Mouse (Mus musculus) left cerebral cortex, adult 11 months (tissue): Measurements from ENCODE around the gene Fosl2.
A peak's percentile ranks its signal among the peaks of the same experiment; 100 is the strongest.

Experiments
- DNase-seq: peaks from one replicate; pipeline ENCODE4 v3.0.0; 2022; ENCODE audit warnings: low spot score

The Fosl2 gene

DNA sequence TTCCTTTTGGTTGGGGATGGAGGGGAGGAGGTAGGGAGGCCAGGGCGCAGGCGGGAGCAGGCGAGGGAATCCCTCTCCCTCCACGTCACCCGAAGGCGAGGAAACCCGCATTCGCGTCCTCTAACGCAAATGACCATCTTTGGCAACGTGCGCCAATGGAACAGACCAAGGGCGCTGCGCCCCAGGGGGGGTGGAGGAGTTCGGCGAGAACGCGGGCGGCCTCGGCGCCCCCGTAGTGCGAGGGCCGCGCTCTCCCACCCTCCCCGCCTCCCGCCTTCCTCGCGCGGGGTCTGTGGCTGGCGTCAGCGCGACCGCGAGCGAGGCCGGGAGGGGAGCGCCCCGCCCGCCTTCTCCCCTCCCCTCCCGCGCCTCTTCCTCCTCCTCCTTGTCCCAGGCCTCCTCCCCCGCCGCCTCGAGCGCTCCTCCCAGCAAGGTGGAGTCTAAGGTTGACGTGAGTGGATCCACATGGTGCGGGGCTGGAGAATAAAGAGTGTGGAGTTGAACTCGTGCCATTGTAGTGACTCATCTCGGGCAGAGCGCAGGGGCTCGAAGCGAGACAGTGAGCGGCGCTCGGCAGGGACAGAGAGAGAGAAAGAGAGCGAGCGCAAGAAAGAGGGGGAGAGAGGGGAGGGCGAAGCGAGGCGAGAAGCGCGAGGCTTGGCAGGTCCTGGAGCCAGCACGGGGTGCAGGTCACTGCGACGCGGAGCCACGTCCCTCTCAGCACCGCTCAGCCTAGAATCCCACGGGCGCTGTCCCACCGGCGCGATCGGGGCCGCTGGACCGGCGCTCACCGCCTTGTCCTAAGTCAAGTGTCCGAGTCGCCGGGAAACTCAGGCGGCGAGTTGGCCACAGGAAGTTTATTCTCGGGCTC lies at the start of gene Fosl2:
Gene Fosl2, plus strand, starts transcription at position 466 of the 871 bp plus-strand sequence.
- DNase-seq, result peak; percentile 90

DNA sequence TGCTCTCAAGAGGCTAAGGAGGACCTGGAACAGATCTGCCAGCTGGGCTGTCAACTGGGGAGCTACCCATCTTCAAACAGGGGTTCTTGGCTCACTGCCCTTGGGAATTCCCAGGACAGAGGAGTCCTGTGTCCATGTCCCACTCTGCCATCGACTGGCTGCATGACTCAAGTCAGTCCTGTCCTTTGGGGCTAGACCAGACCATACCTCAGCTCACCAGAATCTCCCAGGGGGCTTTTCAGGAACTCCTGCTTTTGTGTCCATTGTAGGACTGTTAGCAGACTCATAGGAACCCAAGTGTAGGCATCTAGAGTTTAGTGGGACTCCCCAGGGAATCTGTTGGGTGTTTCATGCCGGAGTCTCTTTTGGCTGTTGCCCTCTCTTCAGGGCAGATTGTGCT lies 49.6 kb upstream of the Fosl2 start:
- DNase-seq, result no peak

DNA sequence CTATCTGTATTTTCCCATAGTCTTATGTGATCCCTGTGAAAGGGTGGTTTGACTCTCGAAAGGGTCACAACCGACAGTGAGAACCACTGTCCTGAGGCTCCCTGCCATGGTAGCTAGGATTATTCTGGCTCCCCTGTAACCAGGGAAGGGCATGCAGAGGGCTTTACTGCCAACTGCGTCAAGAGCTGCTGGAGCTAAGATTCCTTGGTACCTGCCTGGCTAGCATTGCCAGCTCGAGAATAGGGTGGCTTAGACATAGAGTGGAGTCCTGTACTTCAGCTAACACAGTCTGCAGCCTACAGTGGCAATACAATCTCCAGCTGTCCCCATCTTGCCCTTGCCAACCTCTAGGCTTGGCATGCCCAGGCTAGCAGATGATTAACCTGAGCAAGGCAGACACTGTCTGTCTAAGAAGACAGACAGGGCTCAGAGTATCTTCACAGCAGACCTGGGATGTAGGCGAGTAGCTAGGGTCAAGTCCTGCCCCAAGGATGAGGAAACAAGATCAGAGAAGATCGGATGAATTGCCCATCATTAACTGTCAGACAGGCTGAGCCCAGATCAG lies 49.0 kb upstream of the Fosl2 start:
- no peak for DNase-seq

DNA sequence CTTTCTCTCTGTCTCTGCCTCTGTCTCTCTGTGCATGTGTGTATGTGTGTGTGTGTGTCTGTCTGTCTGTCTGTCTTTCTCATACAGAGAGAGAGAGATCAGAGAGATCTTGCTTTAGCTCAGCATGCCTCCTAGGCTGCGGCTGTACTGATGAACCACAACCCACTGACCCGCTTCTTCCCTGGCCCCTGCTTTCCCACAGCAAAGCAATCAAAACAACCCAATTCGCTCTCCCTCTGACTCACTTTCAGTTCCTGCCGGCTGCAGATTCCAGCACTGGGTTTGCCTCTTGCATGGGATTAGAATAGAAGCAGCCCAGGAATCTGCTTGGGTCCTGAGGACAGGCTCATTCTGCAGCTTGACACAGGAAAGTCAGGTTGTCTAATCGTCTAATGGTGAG lies 46.1 kb upstream of the Fosl2 start:
- DNase-seq, result no peak

DNA sequence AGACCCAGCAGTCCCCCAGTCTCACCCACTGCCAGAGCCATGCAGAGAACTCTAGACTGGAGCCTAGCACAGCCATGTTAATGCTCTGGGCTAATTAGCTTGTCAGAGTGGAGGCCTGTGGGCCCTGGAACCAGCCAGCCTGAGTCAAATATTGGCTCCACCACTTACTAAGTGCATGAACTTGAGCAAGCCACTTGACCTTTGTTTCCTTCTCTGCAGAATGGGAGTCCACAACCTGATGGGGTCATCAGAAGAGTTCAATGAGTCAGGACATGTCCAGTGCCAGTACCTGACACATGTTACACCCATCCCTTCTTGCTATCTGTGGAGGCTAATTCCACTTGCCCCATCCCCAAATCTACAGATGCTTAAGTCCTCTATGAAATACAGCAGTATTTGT lies 43.3 kb upstream of the Fosl2 start:
- no peak for DNase-seq

DNA sequence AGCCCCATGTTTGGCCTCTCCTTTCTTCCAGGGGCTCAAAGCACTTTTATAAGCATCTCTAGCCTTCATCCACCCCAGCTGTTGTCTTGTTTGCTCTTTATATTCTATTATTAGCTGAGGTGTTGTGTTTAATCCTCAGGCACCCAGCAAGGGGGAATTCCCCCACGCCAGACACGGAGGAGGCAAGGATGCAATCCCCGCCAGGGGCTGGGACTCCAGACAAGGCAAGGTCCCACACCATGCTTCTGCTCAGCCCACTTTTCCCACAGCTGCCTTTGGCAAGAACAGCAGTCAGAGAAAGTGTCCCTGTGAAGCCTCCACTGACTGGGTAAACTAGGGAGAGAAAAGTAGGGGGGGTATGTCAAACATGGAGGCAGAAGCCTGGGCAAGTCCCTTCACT lies 36.9 kb upstream of the Fosl2 start:
- DNase-seq, result no peak

DNA sequence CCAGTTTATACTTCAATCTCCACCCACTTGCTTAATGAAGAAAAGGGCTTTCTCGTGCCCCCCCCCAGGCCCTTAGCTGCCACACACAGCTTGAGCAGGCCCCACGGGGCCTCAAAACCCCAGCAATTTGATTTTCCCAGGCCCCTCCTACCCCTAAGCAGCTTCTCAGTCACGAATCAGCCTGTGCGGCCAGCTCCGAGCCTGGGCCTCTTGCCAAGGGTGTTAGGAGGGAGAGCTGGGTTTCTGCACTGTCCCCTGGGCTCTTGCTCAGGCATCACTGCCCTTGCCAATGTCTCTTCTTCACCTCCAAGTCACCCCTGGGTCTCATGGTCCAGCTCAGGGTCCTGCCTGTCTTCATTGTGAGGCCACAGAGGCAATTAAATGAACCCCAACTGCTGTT lies 33.1 kb upstream of the Fosl2 start:
- DNase-seq, result no peak

DNA sequence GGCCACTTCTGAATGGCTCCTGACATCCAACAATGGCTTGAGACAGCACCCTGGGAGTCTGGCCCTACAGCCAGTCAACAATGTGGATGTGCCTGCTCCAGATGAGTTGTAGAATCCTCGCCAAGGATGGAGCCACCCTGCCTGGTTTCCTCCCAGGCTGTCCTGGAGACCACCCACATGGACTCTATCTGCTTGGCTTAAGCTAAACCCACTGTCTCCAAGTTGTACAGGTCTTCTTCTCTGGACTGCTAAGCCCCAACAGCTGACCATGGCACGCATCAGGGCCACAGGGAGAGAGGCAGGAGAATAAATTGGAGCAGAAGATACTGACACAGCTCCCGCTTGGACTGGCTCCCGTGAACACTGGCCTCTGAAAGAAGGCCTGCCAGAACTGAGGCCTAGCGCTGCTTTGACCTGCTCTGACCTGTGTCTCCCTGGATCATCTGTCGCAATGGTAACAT lies 32.6 kb upstream of the Fosl2 start:
- no peak for DNase-seq

DNA sequence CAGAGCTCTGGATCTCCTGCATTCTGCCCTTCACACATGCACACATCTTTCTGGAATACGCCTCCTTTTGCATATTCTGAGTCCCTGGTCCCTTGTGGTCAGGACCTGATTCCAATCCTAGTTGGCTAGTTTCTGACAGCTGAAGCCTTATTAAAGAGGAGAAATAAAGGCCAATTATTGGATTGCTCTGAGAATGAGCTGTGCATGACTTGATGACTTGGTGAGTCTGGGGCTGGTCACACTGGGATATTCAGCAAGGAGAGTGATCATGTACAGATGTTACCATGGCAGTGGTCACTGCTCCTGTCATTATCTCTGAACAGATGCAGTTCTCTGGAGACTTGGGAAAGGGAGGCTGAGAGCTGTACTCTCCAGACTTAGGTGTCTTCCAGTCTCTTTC lies 32.1 kb upstream of the Fosl2 start:
- no peak for DNase-seq

DNA sequence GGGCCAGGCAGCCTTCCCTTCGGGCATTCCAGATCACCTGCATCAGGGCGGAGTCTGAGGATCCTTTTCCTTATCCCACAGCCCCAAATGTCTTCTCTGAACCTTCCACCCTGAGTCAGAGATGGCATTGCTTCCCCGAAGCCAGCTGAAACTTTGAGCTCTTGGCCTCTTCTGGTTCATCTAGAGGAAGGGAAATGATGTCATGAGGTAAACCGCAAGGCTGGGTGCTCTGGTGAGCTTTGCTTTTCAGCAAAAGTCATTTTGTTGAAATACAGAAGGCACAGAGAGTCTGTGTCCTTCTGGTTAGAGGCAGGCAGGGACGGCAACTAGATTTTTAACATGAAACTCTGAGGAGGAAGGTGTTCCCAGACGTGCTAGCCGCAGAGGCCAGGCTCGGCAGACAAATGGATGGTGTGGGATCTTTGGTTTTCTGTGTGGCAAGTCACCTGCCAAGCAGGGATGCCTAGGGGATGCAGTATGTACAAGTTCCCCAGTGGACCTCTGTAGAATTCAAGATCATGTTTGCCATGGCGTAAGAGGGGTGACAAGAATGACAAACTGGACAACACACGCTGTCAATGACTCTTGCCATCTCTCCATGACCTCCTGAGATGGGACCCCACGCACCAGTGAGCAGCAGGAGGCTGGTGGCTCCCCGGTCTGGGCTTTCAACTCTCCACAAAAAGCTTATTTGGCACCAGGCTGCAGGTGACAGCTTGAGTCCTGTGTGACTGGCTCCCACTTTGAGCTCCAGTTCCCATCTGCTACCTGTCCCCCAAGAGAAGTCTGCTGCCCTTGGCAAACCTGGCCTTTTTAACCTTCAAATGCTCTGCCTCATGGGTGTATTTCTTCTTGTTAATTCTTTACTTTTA lies 31.2 kb upstream of the Fosl2 start:
- DNase-seq, result no peak

DNA sequence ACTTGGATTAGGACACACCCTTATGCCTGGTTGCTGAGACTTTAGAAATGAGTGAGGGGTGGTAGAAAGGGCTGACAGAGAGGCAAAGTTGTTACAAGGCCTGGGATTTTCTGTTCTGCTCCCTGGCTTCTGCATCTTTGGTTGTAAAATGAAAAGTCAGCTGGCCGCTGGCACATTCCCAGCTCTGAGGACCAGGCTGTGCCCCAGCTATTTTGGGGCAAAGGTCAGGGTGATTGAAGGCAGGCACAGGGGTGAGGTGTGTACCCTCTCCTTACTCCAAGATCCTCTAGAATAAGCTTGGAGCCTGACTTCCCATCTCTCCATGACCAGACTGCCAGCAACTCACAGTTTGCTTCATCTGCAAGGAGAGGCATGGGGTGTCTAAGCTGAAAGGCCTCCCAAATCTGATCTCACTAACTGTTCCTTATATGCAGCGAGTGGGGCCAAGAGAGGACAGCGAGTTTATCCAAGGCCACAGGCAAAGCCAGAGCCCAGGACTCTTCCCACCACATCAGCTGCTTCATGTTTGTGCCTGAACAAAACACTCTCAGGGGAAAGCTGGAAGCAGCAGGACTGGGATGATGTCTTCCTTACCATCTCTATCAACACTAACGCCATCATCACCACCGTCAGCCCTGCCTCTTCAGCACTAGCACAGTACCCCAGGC lies 29.0 kb upstream of the Fosl2 start:
- no peak for DNase-seq

DNA sequence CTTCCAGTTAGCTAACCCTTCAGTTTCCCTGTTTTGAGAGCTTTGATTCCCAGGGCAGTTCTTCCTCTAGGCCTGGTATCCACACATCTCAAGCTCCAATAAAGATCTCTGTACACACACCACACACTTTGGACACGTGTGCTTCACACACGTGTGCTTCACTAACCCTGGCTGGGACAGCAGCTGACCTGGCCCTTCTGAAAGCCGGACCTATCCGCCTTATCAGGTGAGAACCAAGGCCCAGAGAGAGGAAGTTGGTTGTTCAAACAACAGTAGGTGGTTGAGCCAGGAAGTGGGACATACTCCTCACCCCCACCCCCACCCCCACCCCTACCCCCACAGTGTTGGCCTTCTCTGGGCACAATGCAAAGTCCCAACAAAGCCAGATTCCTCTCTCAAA lies 24.9 kb upstream of the Fosl2 start:
- DNase-seq, result no peak

DNA sequence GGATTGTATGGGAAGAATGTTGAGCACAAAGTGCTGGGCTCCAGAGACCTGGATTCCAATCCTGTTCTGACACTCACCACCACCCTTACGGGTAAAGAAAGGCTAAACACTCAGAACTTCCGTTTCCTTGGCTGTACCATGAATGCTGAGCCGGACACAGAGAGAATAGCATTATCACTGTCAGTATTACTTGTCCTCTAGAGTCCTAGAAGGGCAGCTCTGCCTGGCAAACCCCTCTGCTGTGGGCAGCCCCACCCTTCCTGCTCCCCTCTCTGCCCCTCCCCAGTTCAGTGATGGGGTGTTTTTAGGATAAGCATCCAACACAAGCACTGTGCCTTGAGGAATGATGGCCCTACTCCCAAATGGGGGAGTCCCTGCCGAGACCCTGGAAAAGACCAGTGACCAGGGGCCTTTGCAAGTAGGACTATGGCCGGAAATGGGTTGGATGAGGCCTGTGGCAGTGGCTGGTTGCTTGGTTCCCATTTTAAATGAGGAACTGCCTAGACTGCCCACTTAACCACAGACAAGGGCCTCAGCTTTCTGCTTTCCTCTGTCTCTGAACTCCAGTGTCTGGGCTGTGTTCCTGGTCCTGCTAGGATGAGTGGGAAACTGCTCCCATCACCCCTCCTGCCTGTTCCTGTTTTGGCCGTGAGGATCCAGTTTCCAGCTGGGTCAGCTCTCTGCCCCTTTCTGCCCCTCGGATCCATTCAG lies 23.2 kb upstream of the Fosl2 start:
- no peak for DNase-seq

DNA sequence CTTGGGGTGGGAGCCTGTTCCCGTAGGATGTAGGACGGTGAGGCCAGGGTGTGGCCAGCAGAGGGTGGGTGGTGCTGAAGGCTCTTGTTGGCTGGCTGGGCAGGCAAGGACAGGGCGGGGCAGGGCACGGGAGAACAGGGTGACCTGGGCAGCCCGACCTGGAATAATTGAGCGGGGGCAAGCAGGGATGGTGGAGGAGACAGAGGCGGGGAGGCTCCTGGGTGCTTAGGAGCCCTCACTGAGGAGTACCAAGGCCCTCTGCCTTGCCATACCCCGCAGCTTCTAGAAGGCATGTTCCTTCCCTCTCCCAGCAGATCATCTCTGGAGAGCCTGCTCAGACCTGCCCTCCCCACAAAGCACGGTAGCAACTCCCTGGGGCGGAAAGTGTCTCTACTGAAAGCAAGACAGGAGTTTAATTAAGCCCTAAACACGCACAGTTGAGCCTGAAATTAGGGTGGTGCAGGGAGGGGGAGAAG lies 14.7 kb upstream of the Fosl2 start:
- DNase-seq, result no peak

DNA sequence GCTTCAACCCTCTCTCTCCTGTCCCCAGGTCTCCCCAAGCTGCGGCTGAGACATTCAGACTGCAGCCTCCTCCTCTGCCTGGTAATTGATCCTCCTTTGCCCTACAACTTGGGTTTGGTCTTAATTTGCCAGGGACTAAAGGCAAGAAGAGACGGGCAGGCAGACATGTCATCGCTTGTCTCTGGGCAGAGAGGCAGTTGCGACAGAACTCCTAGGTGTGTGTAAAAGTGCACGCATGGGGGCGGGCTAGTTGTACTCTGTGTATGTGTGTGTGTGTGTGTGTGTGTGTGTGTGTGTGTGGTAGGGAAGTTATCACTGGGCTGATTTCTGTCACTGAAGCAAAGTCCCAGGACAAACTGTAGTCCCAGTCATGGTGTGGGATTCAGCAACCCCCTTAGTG lies 13.7 kb upstream of the Fosl2 start:
- DNase-seq, result no peak

DNA sequence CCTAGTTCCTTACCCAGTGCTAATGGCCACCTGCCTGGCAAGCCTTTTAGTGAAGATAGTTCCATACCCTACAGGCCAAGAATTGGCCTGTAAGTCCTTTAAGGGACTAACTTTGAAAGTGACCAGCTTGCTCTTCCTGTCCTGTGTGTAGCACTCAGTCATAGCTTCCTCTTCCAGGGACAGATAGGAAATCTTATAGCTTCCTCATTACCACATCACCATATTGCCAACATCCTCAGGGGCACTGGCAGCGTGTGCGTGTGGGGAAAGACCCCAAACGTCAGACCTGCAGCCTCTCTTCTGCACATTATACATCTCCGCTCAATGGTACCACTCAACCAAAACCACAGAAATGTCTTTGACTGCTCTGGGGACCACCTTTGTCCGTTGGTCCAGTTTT lies 13.2 kb upstream of the Fosl2 start:
- DNase-seq, result no peak

DNA sequence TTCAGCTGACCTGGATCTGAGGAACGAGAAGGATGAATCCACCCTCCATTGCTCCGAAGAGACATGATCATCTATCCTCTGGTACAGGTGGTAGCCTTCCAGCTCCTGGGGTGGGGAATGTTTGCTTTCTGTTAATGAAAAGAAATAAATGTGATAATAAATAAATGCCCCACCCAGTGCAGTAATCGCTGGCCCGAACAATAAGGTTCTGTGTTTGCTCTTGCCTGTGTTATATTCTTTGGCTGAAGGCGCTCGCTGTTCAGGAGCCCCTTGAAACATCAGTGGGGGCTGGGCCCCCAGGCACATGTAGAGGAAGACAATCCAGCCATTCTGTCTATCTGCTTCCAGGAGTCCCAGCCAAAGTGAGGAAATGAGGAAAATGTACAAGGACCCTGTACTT lies 10.6 kb upstream of the Fosl2 start:
- no peak for DNase-seq

DNA sequence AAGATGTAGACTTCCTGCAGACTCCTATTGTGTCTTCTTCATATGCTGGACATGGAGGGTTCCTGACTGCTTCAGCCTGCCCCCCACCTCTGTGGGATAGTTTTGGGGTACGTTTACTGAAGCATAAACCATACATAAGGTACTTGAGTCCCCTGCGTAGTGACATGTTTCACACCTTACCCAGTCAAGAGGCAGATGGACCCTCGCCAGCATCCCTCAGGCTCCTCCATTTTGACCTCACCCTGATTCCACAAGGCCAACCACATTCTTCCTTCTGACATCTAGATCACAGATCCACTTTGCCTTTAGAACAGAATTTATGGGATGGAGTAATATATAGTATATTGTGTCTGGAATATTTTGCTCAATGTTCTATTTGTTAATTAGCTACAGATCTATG lies 8.4 kb upstream of the Fosl2 start:
- DNase-seq, result no peak

DNA sequence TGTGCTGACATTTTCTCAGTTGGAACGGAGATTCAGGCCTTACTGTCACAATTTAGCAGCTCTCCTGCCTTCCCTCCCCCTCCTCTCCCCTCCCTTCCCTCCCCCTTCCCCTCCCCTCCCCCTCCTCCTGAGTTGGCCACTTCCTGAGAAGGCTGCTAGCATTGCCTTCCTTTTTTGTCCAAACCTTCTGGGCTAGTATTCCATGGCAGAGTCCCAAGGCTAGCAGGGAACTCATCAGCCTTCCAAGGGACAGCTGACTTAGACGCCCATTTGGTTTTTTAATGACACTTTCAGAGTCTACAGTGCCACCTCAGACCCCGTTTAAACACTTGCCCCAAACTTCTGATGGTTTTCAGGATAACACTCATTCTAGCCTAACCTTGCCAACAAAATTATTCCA lies 7.7 kb upstream of the Fosl2 start:
- no peak for DNase-seq

DNA sequence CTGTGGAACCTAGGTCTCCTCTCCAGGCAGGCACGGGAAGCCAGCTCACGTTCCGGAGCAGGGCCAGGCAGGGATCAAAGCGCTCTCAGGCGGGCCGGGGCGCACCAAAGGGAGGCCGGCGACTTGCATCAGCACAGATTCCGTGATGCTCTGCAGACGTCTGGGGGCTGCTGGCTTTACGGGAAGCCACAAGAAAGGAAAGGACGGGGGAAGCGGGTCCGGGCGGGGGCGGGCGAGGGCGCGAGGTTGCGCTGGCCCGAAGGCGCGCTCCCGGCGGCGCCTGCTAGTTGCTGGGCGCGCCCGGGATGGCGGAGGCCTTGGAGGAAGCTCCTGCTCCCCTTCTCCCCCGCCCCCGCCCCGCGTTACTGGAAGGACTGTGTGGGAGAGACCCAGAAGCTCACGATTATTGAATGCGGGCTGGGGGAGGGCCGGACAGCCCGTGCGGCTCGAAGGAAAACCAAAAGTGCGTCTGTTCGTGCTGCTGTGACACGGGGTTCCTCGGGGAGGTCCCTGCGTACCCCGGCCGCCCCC lies 2.6 kb upstream of the Fosl2 start:
- DNase-seq, result no peak

DNA sequence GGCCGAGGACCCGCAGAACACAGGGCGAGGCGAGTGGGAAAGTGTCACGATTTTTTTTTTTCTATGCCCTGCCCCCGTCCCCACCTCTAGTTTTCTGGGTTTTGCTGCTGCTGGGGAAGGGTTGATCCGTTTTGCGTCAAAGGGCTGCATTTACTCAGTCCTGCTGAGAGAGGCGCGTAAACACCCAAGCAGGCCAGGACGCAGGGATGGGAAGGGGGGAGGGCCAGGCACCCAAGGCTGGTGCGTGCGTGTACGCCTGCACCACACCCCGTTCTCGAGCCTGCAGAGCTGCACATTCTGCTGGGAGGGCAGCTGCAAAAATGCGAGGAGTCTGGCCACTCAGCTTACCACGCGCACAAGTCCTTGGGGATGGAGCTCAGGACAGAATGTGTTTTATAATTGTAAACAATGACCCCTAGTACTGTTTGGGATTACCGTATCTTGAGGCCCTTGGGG lies 2.0 kb upstream of the Fosl2 start:
- DNase-seq, result peak; percentile 72
